Mouse (Mus musculus) MEL (cell line): Measurements from ENCODE around the gene Ap3b1. TPM values are rescaled to one million over a fixed set of nuclear protein-coding genes. Genes with fewer than 3 reads are reported as not detected.

Experiments
- DNase-seq: peaks from one replicate; pipeline ENCODE4 v3.0.0; 2011; ENCODE audit warnings: low read depth, low spot score
- H3K27ac ChIP-seq: 2 replicates; pipeline ENCODE4 v1.5.1; 2012; ENCODE audit warnings: low read depth, mild to moderate bottlenecking, control low read depth, low read length, moderate library complexity; ENCODE audit not compliant: control insufficient read depth
- H3K27me3 ChIP-seq, 2 experiments: fragments of 150-350 bp in 1 of 2; sonication (generic) in 1 of 2; 2 replicates each; pipeline ENCODE4 v1.6.1; 2012; ENCODE audit warnings: low read length in 2 of 2, mild to moderate bottlenecking in 2 of 2, improper control_type of control experiment in 1 of 2, moderate library complexity in 1 of 2; ENCODE audit not compliant: insufficient read depth in 2 of 2, control insufficient read depth in 1 of 2
- H3K36me3 ChIP-seq, 2 experiments: 2 replicates each; pipeline ENCODE4 v1.6.1; 2012 to 2014; ENCODE audit warnings: low read length in 2 of 2, improper control_type of control experiment in 1 of 2, inconsistent platforms in 1 of 2, mild to moderate bottlenecking in 1 of 2; ENCODE audit not compliant: insufficient read depth in 2 of 2, control insufficient read depth in 1 of 2
- H3K4me1 ChIP-seq, 2 experiments: fragments of 150-350 bp in 1 of 2; sonication (generic) in 1 of 2; 2 replicates each; pipeline ENCODE4 v1.6.1; 2012; ENCODE audit warnings: low read length in 2 of 2, improper control_type of control experiment in 1 of 2, mild to moderate bottlenecking in 1 of 2; ENCODE audit not compliant: insufficient read depth in 2 of 2, control insufficient read depth in 1 of 2
- H3K4me3 ChIP-seq, 2 experiments: fragments of 150-350 bp in 1 of 2; sonication (generic) in 1 of 2; 2 replicates each; pipeline ENCODE4 v1.5.1; 2012; ENCODE audit warnings: low read depth in 2 of 2, low read length in 2 of 2, mild to moderate bottlenecking in 2 of 2, moderate library complexity in 2 of 2, control low read depth in 1 of 2, improper control_type of control experiment in 1 of 2; ENCODE audit not compliant: control insufficient read depth in 1 of 2, insufficient read depth in 1 of 2
- H3K79me2 ChIP-seq: 2 replicates; pipeline ENCODE4 v1.6.1; 2012; ENCODE audit warnings: mild to moderate bottlenecking, low read length, moderate library complexity; ENCODE audit not compliant: control insufficient read depth, poor library complexity, insufficient read depth
- H3K9ac ChIP-seq: 2 replicates; pipeline ENCODE4 v1.6.1; 2012; ENCODE audit warnings: low read depth, mild to moderate bottlenecking, control low read depth, low read length, moderate library complexity; ENCODE audit not compliant: control insufficient read depth, poor library complexity, severe bottlenecking
- H3K9me3 ChIP-seq: fragments of 150-350 bp; sonication (generic); replicated peaks from 2 replicates; pipeline ENCODE4 v1.6.1; 2012; ENCODE audit warnings: mild to moderate bottlenecking, low read length, improper control_type of control experiment, moderate library complexity; ENCODE audit not compliant: insufficient read depth
- BHLHE40 ChIP-seq: IDR thresholded peaks from 2 replicates; pipeline ENCODE4 v1.6.1; 2012; ENCODE audit warnings: low read depth, mild to moderate bottlenecking, inconsistent platforms, low read length, improper control_type of control experiment, borderline replicate concordance
- CHD1 ChIP-seq: IDR thresholded peaks from 2 replicates; pipeline ENCODE4 v1.6.1; 2012; ENCODE audit warnings: low read depth, mild to moderate bottlenecking, inconsistent platforms, low read length, improper control_type of control experiment
- ELF1 ChIP-seq: IDR thresholded peaks from 2 replicates; pipeline ENCODE4 v1.6.1; 2014; ENCODE audit warnings: low read depth, mild to moderate bottlenecking, inconsistent platforms, low read length, improper control_type of control experiment, moderate library complexity
- EP300 ChIP-seq, 2 experiments: IDR thresholded peaks; 2 replicates each; pipeline ENCODE4 v1.6.1; 2011; ENCODE audit warnings: improper control_type of control experiment in 2 of 2, low read length in 2 of 2, low read depth in 1 of 2, mild to moderate bottlenecking in 1 of 2
- ETS1 ChIP-seq: IDR thresholded peaks from 2 replicates; pipeline ENCODE4 v1.6.1; 2012; ENCODE audit warnings: low read depth, mild to moderate bottlenecking, inconsistent platforms, low read length, improper control_type of control experiment, moderate library complexity
- GATA1 ChIP-seq: IDR thresholded peaks from 2 replicates; pipeline ENCODE4 v1.6.1; 2011; ENCODE audit warnings: low read depth, low read length, improper control_type of control experiment
- HCFC1 ChIP-seq: IDR thresholded peaks from 2 replicates; pipeline ENCODE4 v1.6.1; 2012; ENCODE audit warnings: low read depth, mild to moderate bottlenecking, inconsistent platforms, low read length, improper control_type of control experiment, moderate library complexity
- MAX ChIP-seq: IDR thresholded peaks from 2 replicates; pipeline ENCODE4 v1.6.1; 2011; ENCODE audit warnings: low read length, improper control_type of control experiment
- MAZ ChIP-seq: IDR thresholded peaks from 2 replicates; pipeline ENCODE4 v1.6.1; 2012; ENCODE audit warnings: low read depth, mild to moderate bottlenecking, inconsistent platforms, low read length, improper control_type of control experiment
- MEF2A ChIP-seq: IDR thresholded peaks from 2 replicates; pipeline ENCODE4 v1.6.1; 2014; ENCODE audit warnings: low read depth, mild to moderate bottlenecking, inconsistent platforms, low read length, improper control_type of control experiment; ENCODE audit not compliant: poor library complexity, insufficient replicate concordance, severe bottlenecking; ENCODE audit errors: extremely low read depth
- MXI1 ChIP-seq: IDR thresholded peaks from 2 replicates; pipeline ENCODE4 v1.6.1; 2011; ENCODE audit warnings: mild to moderate bottlenecking, low read depth, low read length, improper control_type of control experiment
- TAL1 ChIP-seq: IDR thresholded peaks from 2 replicates; pipeline ENCODE4 v1.6.1; 2012; ENCODE audit warnings: mild to moderate bottlenecking, inconsistent platforms, low read length, moderate library complexity, mixed read lengths
- ZKSCAN1 ChIP-seq: IDR thresholded peaks from 2 replicates; pipeline ENCODE4 v1.6.1; 2012; ENCODE audit warnings: low read depth, mild to moderate bottlenecking, inconsistent platforms, low read length, improper control_type of control experiment, moderate library complexity
- ZMIZ1 ChIP-seq: IDR thresholded peaks from 2 replicates; pipeline ENCODE4 v1.6.1; 2012; ENCODE audit warnings: low read depth, mild to moderate bottlenecking, inconsistent platforms, low read length, improper control_type of control experiment, moderate library complexity
- polyA plus RNA-seq, 2 experiments: library from polyadenylated mRNA; stranded (reverse) in 1 of 2; unstranded in 1 of 2; fragments of >175 nt in 1 of 2; fragments of >200 nt in 1 of 2; gene quantifications; 2 replicates each; pipeline versions ENCODE4 v1.2.1 to v1.2.4; 2012; ENCODE audit warnings: low replicate concordance in 2 of 2, low read depth in 1 of 2; ENCODE audit not compliant: insufficient read length in 2 of 2, insufficient read depth in 1 of 2, missing spikeins in 1 of 2
- total RNA-seq: library from RNA; depleted of rRNA; stranded (reverse); fragments of 300-350 nt; gene quantifications from 2 replicates; pipeline ENCODE4 v1.2.3, GENCODE M21; 2012

Ap3b1 gene
- total and polyA plus RNA-seq, 3 experiments, result 36.7 to 74.5 TPM; not detected in 1

DNA sequence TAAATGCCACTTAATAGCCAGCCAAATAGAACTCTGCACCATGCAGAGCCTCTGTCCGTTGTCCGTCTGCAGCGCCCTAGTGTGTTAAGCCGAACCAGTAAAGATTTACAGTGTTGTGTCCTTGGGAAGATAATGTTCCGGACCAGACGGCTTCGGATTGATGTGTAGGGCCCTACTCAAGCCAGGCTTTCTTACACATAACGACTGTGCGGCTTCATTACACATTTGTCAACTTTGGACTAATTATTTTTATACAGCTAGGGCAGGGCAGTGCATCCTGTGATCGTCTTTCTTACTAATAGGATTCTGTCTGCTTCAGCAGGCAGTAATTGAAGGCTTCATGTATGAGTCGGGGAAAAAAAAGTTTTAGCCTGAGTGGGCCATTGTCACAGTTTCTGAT, 202.1 kb downstream of the Ap3b1 start:
- no peak for TF ChIP-seq HCFC1
- TF ChIP-seq ZKSCAN1, result no peak
- no peak for TF ChIP-seq ETS1
- TF ChIP-seq ZMIZ1, result no peak
- no peak for TF ChIP-seq EP300 (IDR thresholded peaks at IDR 0.05; ENCODE audit: low read depth in 1 of 2, low read length in 2 of 2)
- TF ChIP-seq MEF2A, result no peak
- no peak for TF ChIP-seq MXI1
- TF ChIP-seq TAL1, result no peak
- no peak for TF ChIP-seq GATA1
- no peak for TF ChIP-seq ELF1
- TF ChIP-seq MAX, result no peak
- Histone ChIP-seq H3K4me1 (peaks cover 2 to 7% of the 10 kb centered on the region in 2 experiments; a peak in 3 of 4 replicates), H3K79me2 (no peaks in the 10 kb centered on the region), H3K27me3 (no peaks in the 10 kb centered on the region), H3K36me3 (peaks cover 0 to 5% of the 10 kb centered on the region in 2 experiments; a peak in 2 of 4 replicates), H3K9me3 (no peaks in the 10 kb centered on the region), H3K9ac (no peak overlapping the region), H3K4me3 (no peak overlapping the region), H3K27ac (no peak overlapping the region)
- no peak for DNase-seq

GRCm38 (mm10) chr13:94562652-94563339, 204.0 kb downstream of the Ap3b1 start:
- Histone ChIP-seq H3K9me3 (no peaks in the 10 kb centered on the region), H3K27ac (no peak overlapping the region), H3K4me1 (peaks cover 2 to 7% of the 10 kb centered on the region in 2 experiments; a peak in 3 of 4 replicates), H3K79me2 (no peaks in the 10 kb centered on the region), H3K27me3 (no peaks in the 10 kb centered on the region), H3K9ac (no peak overlapping the region), H3K4me3 (no peak overlapping the region), H3K36me3 (peaks cover 0 to 5% of the 10 kb centered on the region in 2 experiments; a peak in 3 of 4 replicates)
- TF ChIP-seq MAZ, result no peak
- TF ChIP-seq BHLHE40, result no peak
- no peak for TF ChIP-seq ZMIZ1
- no peak for DNase-seq

DNA sequence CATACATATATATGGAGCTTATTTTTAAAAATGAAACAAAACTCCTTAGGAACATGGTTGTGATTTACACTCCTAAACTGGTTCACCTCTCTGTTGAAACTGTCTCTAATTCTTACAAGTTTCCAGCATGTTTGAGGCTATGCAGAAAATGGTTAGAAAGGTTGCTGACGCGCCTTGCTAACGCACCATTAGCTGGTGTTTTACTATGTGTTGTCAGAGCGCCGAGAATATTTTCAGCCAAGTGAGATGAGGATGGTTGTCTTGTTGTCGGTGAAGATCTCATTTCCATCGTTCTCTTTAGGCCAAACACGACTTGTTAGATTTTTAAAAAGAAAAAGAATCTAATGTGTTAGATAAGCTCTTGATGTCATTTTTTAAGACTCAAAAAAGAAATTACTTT, 205.1 kb downstream of the Ap3b1 start:
- Histone ChIP-seq H3K36me3 (peaks cover 0 to 5% of the 10 kb centered on the region in 2 experiments; a peak in 3 of 4 replicates), H3K9ac (no peak overlapping the region), H3K79me2 (no peaks in the 10 kb centered on the region), H3K4me3 (no peak overlapping the region), H3K4me1 (peaks cover 2 to 7% of the 10 kb centered on the region in 2 experiments; a peak in 3 of 4 replicates), H3K9me3 (no peaks in the 10 kb centered on the region), H3K27ac (no peak overlapping the region), H3K27me3 (no peaks in the 10 kb centered on the region)
- no peak for TF ChIP-seq MXI1
- no peak for TF ChIP-seq CHD1
- no peak for TF ChIP-seq ZMIZ1
- no peak for DNase-seq
